Mouse (Mus musculus) bone marrow, adult 2 months (tissue): ENCODE data around the gene Itsn1.

Experiments used
- CTCF ChIP-seq: fragments of 200-500 bp; IDR thresholded peaks from 2 replicates; pipeline ENCODE4 v1.5.1; 2011; ENCODE audit warnings: low read length, control low read depth; ENCODE audit not compliant: control insufficient read depth, insufficient read depth
- POLR2A ChIP-seq: fragments of 200-500 bp; IDR thresholded peaks from 2 replicates; pipeline ENCODE4 v1.6.1; 2011; ENCODE audit warnings: low read depth, mild to moderate bottlenecking, control low read depth, low read length, borderline replicate concordance; ENCODE audit not compliant: control insufficient read depth

DNA sequence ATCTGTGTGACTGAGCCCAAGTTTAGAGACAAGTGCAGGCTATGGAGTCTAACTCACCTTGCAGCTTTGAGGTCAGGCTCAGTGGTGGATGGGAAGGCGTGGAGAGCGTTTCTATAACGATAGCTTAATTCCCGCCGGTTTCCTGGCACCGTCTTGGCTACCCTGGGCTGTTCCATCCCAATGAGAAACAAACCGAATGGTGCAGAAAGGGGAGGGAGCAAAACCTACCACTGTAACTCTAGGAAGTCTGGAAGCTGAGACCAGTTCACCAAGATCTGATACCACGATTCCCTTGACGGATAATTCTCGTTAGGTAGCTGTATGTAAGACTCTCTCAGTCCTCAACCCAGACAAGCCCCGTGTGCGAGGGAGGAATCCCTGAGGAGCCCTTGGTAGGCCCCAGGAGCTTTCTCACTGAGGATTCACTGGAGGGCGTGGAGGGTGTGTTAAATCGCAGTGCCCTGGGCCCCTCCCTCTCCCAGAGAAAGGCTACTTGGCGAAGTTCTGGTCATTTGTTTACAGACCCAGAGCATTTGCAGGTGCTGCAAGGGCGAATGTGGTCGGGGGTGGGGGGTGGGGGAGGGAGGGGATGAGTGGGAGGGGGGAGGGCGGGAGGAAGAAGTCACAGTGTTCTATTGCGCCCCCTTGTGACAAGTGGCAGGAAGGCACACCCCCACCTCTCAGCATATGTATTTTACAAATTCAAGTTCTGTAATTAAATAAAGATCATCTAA is 156.5 kb downstream of the Itsn1 start:
- TF ChIP-seq CTCF: peak; percentile 59; the same call in 1 of the 2 replicates
- TF ChIP-seq POLR2A: no peak
